Mouse (Mus musculus): Measurements from ENCODE around the gene Tmem232. TPM values are rescaled to one million over a fixed set of nuclear protein-coding genes. Genes with fewer than 3 reads are reported as not detected.

Gene Tmem232
- not detected in 2 replicates for total RNA-seq (2014; rRNA removed)
- polyA plus RNA-seq (2012; rRNA removed): not detected in 2 replicates

- DNase-seq (ENCODE audit: extremely low read depth, low read depth, low spot score): peak; percentile 36
- no peak within 1 kb of the TSS for H3K27ac ChIP-seq (replicated peaks; ENCODE audit: insufficient read depth, low read depth, low read length)
- no peaks in the 10 kb centered on the region for H3K36me3 ChIP-seq (ENCODE audit: control insufficient read depth, insufficient read depth, low read length)
- no peaks in the 10 kb centered on the region for H3K27me3 ChIP-seq (ENCODE audit: control insufficient read depth, insufficient read depth, low read length)
- H3K4me1 ChIP-seq (ENCODE audit: control insufficient read depth, insufficient read depth, low read length): no peaks in the 10 kb centered on the region
- WGBS: 18% methylated on average over 26 of the region's 26 CpGs
- no peak within 1 kb of the TSS for H3K9ac ChIP-seq (ENCODE audit: low read depth, low read length)
- TF ChIP-seq CTCF (IDR thresholded peaks at IDR 0.05; ENCODE audit: low read depth, low read length) (no peak; the same call in 1 of the 2 replicates), POLR2A (IDR thresholded peaks at IDR 0.05; ENCODE audit: extremely low read depth, insufficient read depth, low read length) (no peak)
- H3K79me2 ChIP-seq (ENCODE audit: control insufficient read depth, insufficient read depth, low read length): no peaks in the 10 kb centered on the region
- H3K4me3 ChIP-seq (ENCODE audit: insufficient read depth, low read depth, low read length): no peak within 1 kb of the TSS
Observed at GRCm38 (mm10) chr17:65540441-65541272, at the start of gene Tmem232. TSS of gene Tmem232 (minus strand) at chr17:65540782.

- peaks cover 22% of the 10 kb centered on the region for H3K36me3 ChIP-seq (ENCODE audit: control insufficient read depth, insufficient read depth, low read length)
- no peak for TF ChIP-seq CTCF (IDR thresholded peaks at IDR 0.05; ENCODE audit: low read depth, low read length)
- H3K4me1 ChIP-seq (ENCODE audit: control insufficient read depth, insufficient read depth, low read length): no peaks in the 10 kb centered on the region
- peaks cover 11% of the 10 kb centered on the region; the same call in 1 of the 2 replicates for H3K79me2 ChIP-seq (ENCODE audit: control insufficient read depth, insufficient read depth, low read length)
- WGBS: 26% methylated on average over 3 of the region's 3 CpGs
- H3K4me3 ChIP-seq (ENCODE audit: insufficient read depth, low read depth, low read length): no peak overlapping the region
- no peaks in the 10 kb centered on the region for H3K27me3 ChIP-seq (ENCODE audit: control insufficient read depth, insufficient read depth, low read length)
- no peak overlapping the region for H3K9ac ChIP-seq (ENCODE audit: low read depth, low read length)
- DNase-seq (ENCODE audit: extremely low read depth, low read depth, low spot score): peak; percentile 48
- no peak overlapping the region for H3K27ac ChIP-seq (replicated peaks; ENCODE audit: insufficient read depth, low read depth, low read length)
Observed at GRCm38 (mm10) chr17:65586892-65587291, 46.3 kb upstream of the Tmem232 start.

- no peak for TF ChIP-seq POLR2A (IDR thresholded peaks at IDR 0.05; ENCODE audit: extremely low read depth, insufficient read depth, low read length)
- TF ChIP-seq CTCF (IDR thresholded peaks at IDR 0.05; ENCODE audit: low read depth, low read length): no peak
- H3K27me3 ChIP-seq (ENCODE audit: control insufficient read depth, insufficient read depth, low read length): no peaks in the 10 kb centered on the region
- peaks cover 4% of the 10 kb centered on the region; the same call in 1 of the 2 replicates for H3K4me1 ChIP-seq (ENCODE audit: control insufficient read depth, insufficient read depth, low read length)
- peaks cover 26% of the 10 kb centered on the region for H3K36me3 ChIP-seq (ENCODE audit: control insufficient read depth, insufficient read depth, low read length)
- WGBS: 96% methylated on average over 5 of the region's 5 CpGs
- H3K79me2 ChIP-seq (ENCODE audit: control insufficient read depth, insufficient read depth, low read length): no peaks in the 10 kb centered on the region; the same call in 1 of the 2 replicates
- H3K4me3 ChIP-seq (ENCODE audit: insufficient read depth, low read depth, low read length): no peak overlapping the region
- no peak overlapping the region for H3K9ac ChIP-seq (ENCODE audit: low read depth, low read length)
- DNase-seq (ENCODE audit: extremely low read depth, low read depth, low spot score): no peak
- H3K27ac ChIP-seq (replicated peaks; ENCODE audit: insufficient read depth, low read depth, low read length): no peak overlapping the region
Observed at GRCm38 (mm10) chr17:65581440-65581839, 40.9 kb upstream of the Tmem232 start.

GRCm38 (mm10) chr17:65579766-65580165 is 39.2 kb upstream of the Tmem232 start:
- 57% methylated on average over 7 of the region's 7 CpGs for WGBS
- Histone ChIP-seq H3K4me3 (ENCODE audit: insufficient read depth, low read depth, low read length) (no peak overlapping the region), H3K79me2 (ENCODE audit: control insufficient read depth, insufficient read depth, low read length) (no peaks in the 10 kb centered on the region; the same call in 1 of the 2 replicates), H3K27ac (replicated peaks; ENCODE audit: insufficient read depth, low read depth, low read length) (0 out of 2 replicates have a peak overlapping the region, but pooled peaks have one; percentile 20), H3K4me1 (ENCODE audit: control insufficient read depth, insufficient read depth, low read length) (peaks cover 4% of the 10 kb centered on the region; the same call in 1 of the 2 replicates), H3K36me3 (ENCODE audit: control insufficient read depth, insufficient read depth, low read length) (peaks cover 26% of the 10 kb centered on the region), H3K27me3 (ENCODE audit: control insufficient read depth, insufficient read depth, low read length) (no peaks in the 10 kb centered on the region), H3K9ac (ENCODE audit: low read depth, low read length) (no peak overlapping the region)
- peak; percentile 82 for DNase-seq (ENCODE audit: extremely low read depth, low read depth, low spot score)
- TF ChIP-seq CTCF (IDR thresholded peaks at IDR 0.05; ENCODE audit: low read depth, low read length) (no peak), POLR2A (IDR thresholded peaks at IDR 0.05; ENCODE audit: extremely low read depth, insufficient read depth, low read length) (no peak)

GRCm38 (mm10) chr17:65575339-65575738 is 34.8 kb upstream of the Tmem232 start:
- TF ChIP-seq POLR2A (IDR thresholded peaks at IDR 0.05; ENCODE audit: extremely low read depth, insufficient read depth, low read length) (no peak), CTCF (IDR thresholded peaks at IDR 0.05; ENCODE audit: low read depth, low read length) (peak; percentile 30; the same call in 1 of the 2 replicates)

More at GRCm38 (mm10) chr17:65575339-65575738, 34.8 kb upstream of the Tmem232 start:
- Histone ChIP-seq H3K79me2 (ENCODE audit: control insufficient read depth, insufficient read depth, low read length) (no peaks in the 10 kb centered on the region), H3K36me3 (ENCODE audit: control insufficient read depth, insufficient read depth, low read length) (peaks cover 6% of the 10 kb centered on the region), H3K27me3 (ENCODE audit: control insufficient read depth, insufficient read depth, low read length) (no peaks in the 10 kb centered on the region), H3K4me3 (ENCODE audit: insufficient read depth, low read depth, low read length) (no peak overlapping the region), H3K4me1 (ENCODE audit: control insufficient read depth, insufficient read depth, low read length) (peaks cover 4% of the 10 kb centered on the region; the same call in 1 of the 2 replicates), H3K27ac (replicated peaks; ENCODE audit: insufficient read depth, low read depth, low read length) (no peak overlapping the region), H3K9ac (ENCODE audit: low read depth, low read length) (no peak overlapping the region)
- WGBS: 64% methylated on average over 1 of the region's 1 CpGs
- no peak for DNase-seq (ENCODE audit: extremely low read depth, low read depth, low spot score)
